Mouse (Mus musculus) neutrophil, adult 5-6 weeks (primary cell): ENCODE measurements around the gene Bmp6. TPM values are rescaled to one million over a fixed set of nuclear protein-coding genes. Genes with fewer than 3 reads are reported as not detected.

Source experiments
- ATAC-seq: fragments of 151-379, 151-347 bp; 2 replicates; pipeline ENCODE4 v1.8.0; 2017; ENCODE audit warnings: mild to moderate bottlenecking, moderate TSS enrichment; ENCODE audit not compliant: insufficient number of reproducible peaks, poor library complexity, low FRiP score, severe bottlenecking; ENCODE audit errors: extremely low read depth
- total RNA-seq: library from RNA; stranded (forward); fragments of 200-1000 nt; gene quantifications from 2 replicates; pipeline ENCODE4 v1.2.3, GENCODE M21; 2017

Gene Bmp6
- total RNA-seq, 1 experiment from 2014 or later: not detected

DNA sequence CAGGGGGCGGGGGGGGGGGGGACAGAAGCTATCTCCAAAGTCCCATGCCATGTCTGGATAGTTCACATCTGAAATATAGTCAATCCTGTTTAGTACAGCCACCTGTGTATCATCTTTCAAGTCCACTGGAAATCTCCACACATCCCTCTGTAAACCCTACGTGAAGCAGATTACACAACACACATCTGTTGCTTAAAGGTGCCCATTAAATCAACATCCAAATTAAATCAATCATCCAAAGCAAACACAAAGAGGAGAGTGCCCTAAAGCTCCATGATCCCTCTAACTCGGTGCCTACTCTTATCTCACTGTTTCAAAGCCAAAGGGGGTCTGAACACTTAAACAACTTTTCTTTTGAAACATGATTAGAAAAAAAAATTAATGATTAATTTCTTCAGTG lies 151.8 kb downstream of the Bmp6 start:
- ATAC-seq: no peak

DNA sequence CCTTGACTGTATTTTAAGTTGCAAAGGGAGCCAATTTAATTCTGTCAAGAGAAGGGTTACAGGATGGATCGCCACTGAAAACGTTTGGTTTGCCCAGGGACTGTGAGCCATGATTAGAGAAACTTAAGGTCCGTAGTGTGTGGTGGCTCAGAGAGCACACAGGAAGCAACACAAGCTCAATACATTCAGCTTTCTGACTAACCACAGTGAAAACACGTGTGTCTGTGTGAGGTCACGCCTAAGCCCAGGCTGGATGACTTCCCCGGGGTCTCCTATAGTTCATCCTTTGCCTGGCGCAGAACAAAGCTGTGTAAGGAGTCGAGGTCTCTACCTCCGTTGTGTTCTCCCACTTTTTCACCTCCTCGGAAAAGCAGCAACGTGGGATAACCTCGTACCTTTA lies 156.4 kb downstream of the Bmp6 start:
- no peak for ATAC-seq

DNA sequence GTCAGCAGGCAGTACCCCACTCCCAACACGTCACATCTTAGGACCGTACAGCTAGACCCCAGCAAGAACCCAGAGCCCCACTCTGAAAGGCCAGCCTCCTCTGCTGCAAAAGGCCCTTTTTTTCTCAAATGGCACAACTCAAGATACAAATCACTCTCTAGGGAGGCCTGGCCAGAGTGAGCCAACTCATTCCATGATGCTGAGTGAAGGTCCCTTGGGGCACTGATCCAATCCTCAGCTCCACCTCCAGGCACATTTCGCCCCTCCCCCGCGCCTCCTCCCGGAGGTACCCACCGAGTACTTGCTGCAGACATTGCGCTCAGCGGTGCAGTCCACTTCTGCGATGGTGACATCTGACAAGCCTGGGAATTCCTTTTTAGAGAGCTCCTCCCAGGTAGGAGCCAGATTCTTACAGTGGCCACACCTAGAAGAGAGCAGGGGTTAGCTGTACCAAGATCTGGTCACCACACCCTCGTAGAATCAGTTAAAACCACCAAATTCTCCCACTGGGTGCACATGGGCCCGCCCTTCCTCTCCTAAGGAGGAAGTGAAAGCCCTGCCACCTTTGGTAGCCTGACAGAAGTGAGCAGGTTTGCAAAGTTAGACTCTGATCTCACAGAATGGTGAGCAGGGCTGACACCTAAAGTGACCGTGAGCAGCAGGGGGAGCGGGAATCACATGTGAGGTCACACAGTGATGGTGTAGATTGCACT lies 158.4 kb downstream of the Bmp6 start:
- peak; percentile 89 for ATAC-seq

DNA sequence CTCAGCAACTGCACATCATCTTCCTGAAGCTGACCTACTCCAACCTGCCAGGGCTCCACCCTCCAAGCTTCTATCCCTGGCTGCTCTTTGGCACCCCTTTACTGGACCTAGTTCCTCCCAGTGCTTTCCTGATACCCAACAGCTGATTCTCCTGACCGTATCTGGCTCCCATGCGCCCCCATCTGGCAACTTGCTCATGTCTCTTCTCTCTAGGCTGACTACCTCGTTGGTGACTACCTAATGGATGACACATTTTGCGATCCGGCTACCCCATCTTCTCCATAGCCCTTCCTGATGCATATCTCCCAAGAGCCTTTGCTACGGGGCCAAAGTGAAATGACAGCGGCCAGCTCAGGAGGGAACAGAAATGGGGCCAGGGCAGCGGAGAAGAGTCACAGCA lies 161.4 kb downstream of the Bmp6 start:
- no peak for ATAC-seq

DNA sequence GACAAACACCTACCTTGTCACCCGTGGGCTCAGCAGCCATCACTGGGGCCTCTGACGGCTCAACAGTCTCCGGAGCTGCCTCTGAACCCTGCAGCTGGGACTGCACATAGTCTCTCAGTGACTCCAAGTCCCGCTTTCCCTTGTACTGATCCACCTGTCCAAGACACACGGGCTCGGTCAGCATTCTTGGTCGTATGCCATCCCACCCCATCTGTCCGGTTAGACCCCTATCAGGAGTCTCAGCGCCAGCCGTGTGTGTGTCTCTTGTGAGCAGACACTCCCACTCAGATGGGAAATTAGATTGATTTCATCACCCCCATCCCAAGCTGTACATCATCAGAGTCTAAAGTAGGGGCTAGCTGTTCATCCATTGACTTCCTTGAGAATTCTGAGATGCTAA lies 162.0 kb downstream of the Bmp6 start:
- ATAC-seq: no peak

DNA sequence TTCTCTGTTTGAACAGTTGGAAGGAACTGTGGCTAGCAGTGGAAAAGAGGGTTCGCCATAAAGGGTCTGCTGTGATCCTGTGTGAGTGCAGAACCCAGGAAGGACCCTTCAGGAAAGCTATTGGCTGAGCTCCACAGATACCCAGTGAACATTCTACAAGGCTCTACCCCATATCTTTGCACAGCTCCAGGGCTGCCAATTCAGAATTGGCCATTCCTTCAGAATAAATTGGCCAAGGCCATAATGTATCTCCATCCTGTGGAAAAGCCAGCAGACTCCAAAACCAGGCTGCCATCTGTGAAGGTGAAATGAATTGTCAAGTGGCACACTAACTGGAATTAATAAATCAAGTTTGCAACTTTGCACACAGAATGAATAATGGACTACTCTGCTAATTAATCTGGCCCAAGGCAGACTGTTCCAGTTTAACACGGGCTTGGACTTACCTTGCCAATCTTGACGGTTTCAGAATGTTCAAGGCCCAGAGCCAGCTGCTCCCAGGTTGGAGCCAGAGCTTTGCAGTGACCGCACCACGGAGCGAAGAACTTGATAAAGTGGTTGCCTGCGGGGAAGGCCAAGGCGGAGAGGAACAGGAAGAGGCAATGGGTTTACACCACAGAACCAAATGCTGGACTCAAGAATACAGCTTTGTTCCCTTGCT lies 164.9 kb downstream of the Bmp6 start:
- ATAC-seq: no peak

DNA sequence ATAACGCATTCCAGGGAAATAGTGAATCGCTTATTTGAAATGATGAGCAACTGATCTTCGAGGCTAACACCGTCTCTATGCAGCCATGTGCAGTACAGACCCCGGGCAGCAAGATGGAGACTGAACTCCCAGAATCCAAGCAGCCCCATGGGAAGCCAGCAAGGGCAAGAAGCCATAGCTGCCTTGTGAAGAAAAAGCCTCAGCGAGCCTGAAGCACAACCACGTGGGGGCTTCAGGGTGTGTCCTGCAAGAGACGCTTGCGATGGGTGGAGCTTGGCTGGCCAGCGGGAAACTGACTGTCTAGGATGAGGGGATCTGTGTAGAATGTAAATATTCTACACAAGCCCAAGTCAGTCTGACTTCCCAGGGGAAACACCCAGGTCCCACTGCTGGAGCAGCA lies 167.1 kb downstream of the Bmp6 start:
- no peak for ATAC-seq

DNA sequence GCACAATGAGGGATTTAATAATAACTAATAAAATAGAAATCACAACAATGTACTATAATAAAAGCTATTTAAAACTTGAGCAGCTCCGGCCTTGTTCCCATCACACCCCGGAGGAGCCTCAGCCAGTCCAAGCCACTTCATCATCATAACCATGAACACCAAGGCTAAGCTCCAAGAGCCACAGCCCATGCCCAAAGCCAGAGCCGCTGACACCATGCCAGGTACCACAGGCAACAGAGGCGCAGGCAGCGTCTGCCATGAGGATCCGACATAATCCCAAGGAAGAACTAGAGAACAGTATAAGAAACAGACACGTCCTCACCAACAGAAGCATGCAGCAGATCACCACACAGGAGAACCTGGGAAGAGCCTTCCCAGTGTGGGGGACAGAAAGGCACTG lies 169.0 kb downstream of the Bmp6 start:
- no peak for ATAC-seq

DNA sequence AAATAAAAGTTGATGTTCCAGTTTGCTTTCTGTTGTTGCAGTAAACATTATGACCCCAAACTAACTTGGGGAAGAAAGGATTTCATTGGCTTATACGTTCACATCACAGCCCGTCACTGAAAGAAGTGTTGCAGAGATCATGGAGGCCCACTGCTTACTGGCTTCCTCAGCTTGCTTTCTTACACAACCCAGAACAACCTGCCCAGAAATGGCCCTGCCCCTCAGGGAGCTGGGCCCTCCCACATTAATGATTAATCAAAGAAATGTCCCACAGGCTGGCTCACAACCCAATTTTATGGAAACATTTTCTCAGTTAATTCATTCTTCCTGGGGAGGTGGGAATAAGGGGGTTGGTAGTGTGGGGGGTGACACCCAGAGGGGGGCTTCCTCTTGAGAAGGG lies 170.5 kb downstream of the Bmp6 start:
- ATAC-seq: no peak

DNA sequence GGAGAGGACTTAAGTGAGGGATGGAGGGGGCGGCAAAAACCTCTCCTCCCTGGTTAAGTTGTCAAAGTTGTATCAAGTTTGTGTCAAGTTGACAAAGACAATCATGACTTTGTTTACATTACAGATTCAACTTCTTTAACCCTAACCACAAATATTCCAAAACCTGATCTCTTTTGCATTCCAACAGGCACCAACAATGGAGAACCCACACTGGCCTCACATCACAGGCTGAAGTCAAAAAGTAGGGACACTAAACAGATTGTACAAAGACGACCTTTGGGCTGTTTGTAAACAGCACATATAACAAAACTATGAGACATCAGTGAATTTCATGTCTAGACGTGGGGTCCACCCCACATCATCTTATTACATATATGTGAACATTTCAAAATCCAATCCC lies 170.9 kb downstream of the Bmp6 start:
- ATAC-seq: no peak

DNA sequence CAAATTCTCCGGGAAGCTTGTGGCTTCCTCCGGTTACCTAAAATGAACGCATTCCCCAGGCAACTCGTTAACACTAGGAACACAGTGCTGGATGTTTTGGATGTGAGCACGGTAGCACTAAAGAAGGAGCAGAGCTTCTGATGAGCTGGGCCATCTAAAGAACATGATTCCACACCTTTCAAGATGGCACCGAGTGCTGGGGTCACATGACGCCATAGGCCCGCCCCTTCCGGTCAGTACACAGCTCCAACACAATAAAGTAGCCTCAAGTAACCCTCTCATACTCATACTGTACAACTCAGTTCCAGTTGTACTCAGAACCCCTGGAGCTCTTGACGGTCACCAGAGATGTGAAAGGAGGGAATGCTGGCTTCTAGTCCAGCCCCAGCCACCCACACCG lies 171.7 kb downstream of the Bmp6 start:
- no peak for ATAC-seq

DNA sequence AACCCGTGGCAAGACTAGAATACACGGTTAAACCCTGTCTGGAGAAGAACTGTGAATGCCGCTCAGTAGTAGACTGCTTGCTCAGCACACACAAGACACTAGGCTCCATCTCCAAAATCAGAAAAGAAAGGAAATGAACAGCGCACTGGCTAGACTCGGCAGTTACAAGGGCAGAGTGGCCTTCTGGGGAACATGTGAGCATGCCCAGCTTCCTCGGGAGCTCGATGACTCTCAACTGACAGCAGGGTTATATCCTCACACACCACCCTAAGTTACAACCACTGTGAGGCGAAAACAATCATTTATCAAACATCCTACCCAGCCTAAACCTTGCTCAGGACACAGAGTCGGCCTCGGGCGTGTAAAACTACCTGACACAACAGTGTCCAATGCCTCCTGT lies 175.4 kb downstream of the Bmp6 start:
- ATAC-seq: no peak

DNA sequence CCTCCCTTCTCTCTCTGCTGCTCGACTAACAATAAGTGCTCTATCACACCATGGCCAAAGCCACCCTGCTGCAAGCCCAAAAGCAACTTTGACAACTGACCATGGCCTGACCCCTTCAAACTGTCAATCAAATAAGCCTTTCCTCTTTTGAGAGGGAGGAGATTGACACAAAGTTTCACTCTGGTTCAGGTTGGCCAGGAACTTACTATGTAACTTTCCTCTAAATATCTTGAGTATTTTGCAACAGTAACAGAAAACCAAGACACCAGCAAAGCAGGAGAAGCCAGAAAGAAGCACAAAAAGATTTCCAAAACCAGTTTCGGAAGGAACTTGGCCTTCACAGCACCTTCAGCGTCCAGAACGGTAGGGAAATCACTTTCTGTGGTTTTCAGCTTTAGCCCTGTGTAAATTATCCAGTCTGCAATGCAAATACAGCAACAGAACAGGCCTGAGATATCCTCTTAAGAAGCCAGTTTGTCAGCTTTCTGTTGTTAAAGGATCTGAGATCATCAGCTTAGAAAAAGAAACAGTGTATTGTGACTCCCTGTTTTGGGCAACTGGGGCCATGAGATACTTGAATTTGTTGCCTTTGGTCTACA lies 177.2 kb downstream of the Bmp6 start:
- no peak for ATAC-seq

DNA sequence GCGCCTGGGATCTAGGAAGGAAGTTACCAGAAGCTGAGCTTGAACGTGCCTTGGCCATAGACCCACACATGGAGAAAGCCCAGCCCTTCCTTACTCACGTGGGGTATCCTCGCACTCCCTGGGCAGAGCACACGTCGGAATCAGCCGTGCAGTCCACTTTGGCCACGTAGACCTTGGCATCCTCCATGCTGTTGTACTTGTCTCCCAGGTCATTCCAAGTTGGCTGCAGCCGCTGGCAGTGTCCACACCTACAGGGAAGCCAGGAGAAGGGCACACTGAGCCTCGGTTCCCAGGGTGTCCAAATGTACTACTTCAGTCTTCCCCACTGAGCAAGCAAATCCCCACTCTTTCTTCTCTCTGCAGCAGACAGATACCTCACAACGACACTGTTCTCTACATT lies 178.3 kb downstream of the Bmp6 start:
- ATAC-seq: no peak

DNA sequence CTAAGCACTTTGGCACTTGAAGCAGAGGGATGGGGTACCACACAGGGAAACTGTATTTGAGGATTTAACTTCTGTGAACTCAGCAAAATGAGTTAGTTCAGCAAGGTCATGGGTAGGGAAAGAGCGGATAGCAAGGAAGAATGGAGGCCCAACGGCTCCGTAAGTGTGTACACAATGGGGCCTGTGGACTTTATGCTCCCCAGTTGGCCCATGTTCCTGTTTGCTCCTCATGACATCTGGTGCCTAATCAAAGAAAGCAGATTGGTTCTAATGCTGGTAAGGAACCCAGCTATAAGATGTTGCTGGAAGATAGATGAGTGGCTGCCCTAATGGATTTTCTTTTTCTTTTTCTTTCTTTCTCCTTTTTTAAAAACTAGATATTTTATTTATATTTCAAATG lies 180.4 kb downstream of the Bmp6 start:
- no peak for ATAC-seq

DNA sequence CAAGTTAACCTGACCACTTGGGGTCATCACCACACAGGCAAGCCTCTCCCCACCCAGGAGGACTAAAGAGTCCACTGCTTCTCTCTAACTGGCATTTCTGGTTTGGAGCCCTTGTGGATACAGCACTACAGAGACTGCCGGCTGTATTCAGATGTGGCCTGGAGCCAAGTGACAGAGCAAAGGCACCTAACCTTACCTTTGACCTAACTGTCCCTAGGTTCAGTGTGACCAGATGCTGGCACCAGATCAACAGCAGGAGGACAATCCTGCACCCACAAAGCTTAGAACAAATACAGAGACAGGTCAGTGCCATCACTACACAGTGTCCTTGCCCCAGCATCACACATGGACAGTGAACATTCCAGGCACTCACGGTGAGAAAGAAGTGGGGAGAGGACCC lies 181.2 kb downstream of the Bmp6 start:
- ATAC-seq: no peak

DNA sequence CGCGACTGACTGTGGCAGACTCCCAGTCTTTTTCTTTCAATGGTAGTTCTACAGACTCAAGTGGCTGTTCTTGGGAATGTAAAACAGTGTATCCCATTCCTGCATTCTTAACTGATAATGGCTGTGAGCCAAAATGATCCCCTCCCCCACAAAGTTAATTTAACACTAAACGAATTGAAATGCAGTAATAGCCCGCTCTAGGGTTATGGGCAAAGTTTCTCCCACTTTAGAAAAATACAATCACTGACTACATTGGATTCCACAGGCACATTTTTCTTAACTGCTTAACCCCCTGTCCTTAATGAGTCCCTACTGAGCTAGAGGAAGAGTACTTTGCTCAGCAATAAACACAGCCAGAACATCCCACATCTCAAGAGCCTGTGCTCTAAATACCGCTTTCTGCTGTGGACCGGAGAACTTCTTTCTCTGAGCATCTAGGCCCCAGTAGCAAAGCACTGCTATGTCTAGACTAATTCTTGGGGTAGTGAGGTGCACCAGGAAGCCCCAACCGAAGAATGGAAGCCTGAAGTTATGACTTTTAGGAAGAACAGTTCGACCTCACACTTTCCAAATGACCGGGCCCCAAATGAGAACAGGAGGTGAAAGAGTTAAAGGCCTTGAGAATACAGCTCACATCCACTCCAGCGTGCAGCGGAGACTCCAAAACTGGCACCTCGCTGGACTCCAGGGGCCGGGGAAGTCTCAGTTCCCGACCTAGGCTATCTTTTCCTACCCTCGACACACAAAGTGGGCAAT lies 182.3 kb downstream of the Bmp6 start:
- ATAC-seq: no peak

DNA sequence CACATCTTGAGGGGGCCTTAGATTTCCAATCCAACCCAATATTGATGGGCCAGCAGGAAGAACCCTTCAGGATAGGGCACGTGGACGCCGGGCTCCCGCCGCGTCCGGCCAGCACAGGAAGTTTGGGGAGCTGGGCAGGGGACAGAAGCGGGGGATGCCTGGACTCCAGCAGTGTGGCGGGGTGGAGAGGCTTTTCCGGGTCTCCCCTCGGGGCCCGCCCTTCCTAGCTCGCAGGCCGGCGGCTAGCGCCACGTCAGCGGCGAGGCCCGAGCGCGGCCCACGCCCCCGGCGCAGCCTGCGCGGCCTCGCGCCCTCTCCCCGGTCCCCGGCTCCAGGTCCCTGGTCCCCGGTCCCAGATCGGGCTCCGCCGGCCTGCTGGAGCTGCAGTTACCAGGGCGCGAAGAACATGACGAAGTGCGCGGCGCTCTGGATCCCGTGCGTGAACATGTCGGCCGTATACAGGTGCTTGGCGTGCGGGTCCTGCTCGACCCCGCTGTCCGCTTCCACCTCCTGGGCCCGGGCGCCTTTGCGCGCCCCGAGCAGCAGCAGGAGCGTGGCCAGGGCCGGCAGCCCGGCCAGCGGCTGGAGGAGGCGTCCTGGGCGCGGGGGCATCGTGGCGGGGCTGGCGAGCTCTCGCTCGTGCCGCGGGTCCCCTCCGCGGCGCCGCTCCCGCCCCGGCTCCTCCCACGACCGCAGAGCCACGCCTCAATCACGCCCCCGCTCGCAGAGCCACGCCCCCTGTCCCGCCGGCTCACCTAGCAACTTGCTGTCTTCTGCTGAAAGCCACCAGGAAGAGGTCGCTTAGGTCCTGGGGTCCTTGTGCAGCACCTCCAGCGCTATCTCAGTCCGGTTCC lies 183.1 kb downstream of the Bmp6 start:
- ATAC-seq: peak; percentile 79

DNA sequence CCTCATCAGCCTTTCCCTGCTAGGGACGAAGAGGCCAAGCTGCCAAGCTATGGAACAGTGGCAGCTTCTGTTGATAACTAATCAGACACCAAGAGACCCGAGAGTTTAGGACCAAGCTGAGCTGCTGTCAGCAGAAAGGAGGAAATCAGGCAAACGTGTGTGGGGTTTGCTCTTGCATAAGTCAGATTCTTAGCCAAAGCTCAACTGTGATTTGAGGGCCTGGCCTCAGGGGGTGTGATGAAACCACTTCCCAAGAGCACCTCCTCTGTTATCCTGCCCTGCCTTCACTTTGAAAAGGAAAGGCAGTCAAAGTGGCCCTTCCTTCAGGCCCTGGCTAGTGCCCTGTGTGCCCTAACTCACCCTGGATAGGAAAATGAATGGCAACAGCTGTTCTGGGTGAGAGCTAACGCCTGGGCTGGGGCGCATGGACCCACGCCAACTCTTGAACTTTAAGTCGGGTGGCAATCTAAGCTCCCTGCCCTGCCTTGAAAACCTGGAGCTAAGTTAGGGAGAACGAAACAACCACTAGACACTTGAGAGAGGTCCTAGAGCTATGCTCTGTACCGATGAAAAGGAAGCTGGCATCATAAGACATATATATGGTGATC lies 183.9 kb downstream of the Bmp6 start, which contains the start of gene Txndc5:
Txndc5 (minus strand) TSS at position 138 of the 608 bp plus-strand sequence.
- ATAC-seq: no peak
